Mouse (Mus musculus) ES-Bruce4 (cell line): ENCODE results near the gene Safb. TPM values are rescaled to one million over a fixed set of nuclear protein-coding genes. Genes with fewer than 3 reads are reported as not detected.

Experiments
- H3K27ac ChIP-seq: 2 replicates; pipeline ENCODE4 v1.5.1; 2012; ENCODE audit warnings: low read length, inconsistent platforms; ENCODE audit not compliant: insufficient read depth
- H3K27me3 ChIP-seq: 2 replicates; pipeline ENCODE4 v1.6.1; 2012; ENCODE audit warnings: mild to moderate bottlenecking, low read length, inconsistent platforms; ENCODE audit not compliant: control insufficient read depth, poor library complexity, insufficient read depth, severe bottlenecking
- H3K36me3 ChIP-seq: 2 replicates; pipeline ENCODE4 v1.6.1; 2012; ENCODE audit warnings: inconsistent platforms, mild to moderate bottlenecking, low read length, moderate library complexity; ENCODE audit not compliant: control insufficient read depth, poor library complexity, insufficient read depth, severe bottlenecking
- H3K4me1 ChIP-seq: one replicate; pipeline ENCODE4 v1.8.1; 2011; ENCODE audit warnings: low read length; ENCODE audit not compliant: control insufficient read depth, insufficient read depth
- H3K4me3 ChIP-seq: 2 replicates; pipeline ENCODE4 v1.5.1; 2011; ENCODE audit warnings: low read depth, mild to moderate bottlenecking, low read length
- H3K9ac ChIP-seq: 2 replicates; pipeline ENCODE4 v1.6.1; 2012; ENCODE audit warnings: low read depth, mild to moderate bottlenecking, inconsistent platforms; ENCODE audit not compliant: poor library complexity, severe bottlenecking
- H3K9me3 ChIP-seq: replicated peaks from 2 replicates; pipeline ENCODE4 v1.6.1; 2012; ENCODE audit warnings: mild to moderate bottlenecking, low read length, inconsistent platforms; ENCODE audit not compliant: control insufficient read depth, poor library complexity, insufficient read depth, severe bottlenecking
- CTCF ChIP-seq: IDR thresholded peaks from one replicate; pipeline ENCODE4 v1.8.1; 2011; ENCODE audit warnings: low read depth, low read length
- EP300 ChIP-seq: IDR thresholded peaks from 2 replicates; pipeline ENCODE4 v1.6.1; 2011; ENCODE audit warnings: low read depth, low read length; ENCODE audit not compliant: insufficient read depth
- POLR2A ChIP-seq: IDR thresholded peaks from one replicate; pipeline ENCODE4 v1.8.1; 2011; ENCODE audit warnings: low read length; ENCODE audit not compliant: insufficient read depth
- polyA plus RNA-seq: library from polyadenylated mRNA; stranded (reverse); fragments of >200 nt; gene quantifications from 2 replicates; pipeline ENCODE4 v1.2.4, GENCODE M21; 2011; ENCODE audit warnings: low read depth; ENCODE audit not compliant: missing spikeins, insufficient read depth, insufficient read length

Gene Safb
- polyA plus RNA-seq, 1 experiment: 99.4 TPM

DNA sequence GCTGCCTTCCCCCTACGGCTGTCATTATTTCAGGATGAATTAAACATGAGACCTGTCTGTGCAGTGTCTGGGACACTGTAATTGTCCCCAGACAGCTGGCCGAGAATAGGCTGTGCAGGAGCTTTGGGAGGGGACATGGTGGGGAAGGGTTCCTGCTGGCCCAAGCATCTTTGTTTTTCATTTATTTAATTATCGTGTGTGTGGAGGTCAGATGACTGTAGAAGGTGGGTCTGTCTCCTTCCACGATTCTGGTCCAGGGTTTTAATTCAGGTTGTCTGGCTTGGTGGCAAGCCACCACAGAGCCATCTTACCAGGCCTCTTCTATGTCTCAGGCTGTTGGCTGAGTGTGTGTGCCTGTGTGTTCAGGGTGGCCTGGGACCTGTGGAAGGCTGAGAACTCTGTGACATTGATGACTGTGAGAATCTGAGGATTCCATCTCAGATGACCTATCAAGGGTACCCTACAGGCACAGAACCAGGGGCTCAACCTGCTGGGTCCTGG lies 36.0 kb upstream of the Safb start:
- peaks cover 7% of the 10 kb centered on the region for H3K4me1 ChIP-seq
- no peaks in the 10 kb centered on the region for H3K9me3 ChIP-seq
- no peak overlapping the region for H3K4me3 ChIP-seq
- H3K27me3 ChIP-seq: no peaks in the 10 kb centered on the region
- H3K9ac ChIP-seq: no peak overlapping the region
- no peak overlapping the region for H3K27ac ChIP-seq
- TF ChIP-seq EP300 (no peak), POLR2A (no peak), CTCF (no peak)
- no peaks in the 10 kb centered on the region for H3K36me3 ChIP-seq

DNA sequence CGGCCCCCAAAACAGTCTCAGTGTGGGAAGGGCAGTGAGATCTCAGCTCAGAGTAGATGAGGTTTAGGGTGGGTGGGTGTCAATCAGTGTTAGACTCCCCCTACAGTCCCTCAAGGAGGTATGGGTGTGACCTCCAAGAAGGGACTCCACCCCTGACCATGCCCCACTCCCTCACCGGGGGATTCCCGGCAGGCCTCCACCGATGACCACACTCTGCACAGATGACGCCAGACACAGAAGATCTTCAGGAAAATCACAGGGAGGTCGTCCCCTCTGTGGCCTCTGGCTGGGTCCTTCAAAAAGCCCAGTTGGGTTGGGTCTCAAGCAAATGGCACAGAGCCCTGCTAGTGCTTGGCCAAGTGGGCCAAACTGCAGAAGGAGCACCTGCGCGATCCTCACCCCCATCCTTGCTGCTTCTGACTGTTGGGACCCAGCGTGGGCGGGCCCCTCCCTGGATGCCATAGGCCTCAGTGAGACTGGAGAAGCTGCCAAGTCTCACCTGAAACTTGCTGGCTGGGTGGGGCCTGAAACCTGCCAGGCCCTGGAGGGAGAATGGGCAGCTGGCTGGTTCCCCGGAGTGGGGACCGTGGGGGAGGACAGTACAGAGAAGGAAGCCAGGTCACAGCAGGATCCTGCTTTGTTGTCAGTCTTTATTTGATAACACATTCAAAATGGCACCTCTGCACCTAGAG lies 33.7 kb upstream of the Safb start:
- H3K27me3 ChIP-seq: no peaks in the 10 kb centered on the region
- peaks cover 7% of the 10 kb centered on the region for H3K4me1 ChIP-seq
- H3K4me3 ChIP-seq: no peak overlapping the region
- no peaks in the 10 kb centered on the region for H3K36me3 ChIP-seq
- H3K9ac ChIP-seq: no peak overlapping the region
- H3K27ac ChIP-seq: no peak overlapping the region
- no peaks in the 10 kb centered on the region for H3K9me3 ChIP-seq
- TF ChIP-seq EP300 (no peak), POLR2A (no peak), CTCF (no peak)

DNA sequence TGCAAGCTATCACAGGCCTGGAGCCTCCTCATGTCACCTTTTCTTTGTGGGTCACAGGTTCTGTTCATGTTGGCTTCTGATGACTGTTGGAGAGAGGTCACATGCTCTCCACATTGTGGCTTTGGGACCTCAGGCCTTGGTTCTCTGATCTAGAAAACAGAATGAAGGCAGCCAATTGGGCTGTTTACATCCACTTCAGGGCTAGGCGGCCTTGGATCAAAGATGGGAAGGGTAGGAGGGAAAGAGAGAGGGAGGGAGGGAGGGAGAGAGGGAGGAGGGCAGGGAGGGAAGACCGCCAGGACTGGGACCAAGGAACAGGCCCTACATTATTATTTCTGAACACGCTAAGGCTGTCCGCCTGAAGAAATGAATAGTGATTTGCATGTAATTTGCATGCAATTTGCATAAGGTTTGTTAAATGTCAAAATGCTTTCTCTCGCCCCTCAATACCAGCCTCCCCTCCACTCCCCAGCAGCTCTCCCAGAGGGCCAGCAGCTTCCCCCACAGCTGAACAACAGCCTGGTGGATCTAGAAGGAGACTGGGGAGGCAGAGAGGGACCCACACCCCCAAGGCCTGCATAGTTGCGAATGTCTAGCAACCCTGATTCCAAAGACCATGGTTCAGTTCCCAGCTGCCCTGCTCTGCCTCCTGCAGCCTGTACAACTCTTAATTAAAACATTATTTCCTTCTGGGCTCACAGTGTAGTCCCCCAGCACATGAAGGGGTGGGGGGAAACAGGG lies 32.6 kb upstream of the Safb start:
- no peaks in the 10 kb centered on the region for H3K27me3 ChIP-seq
- H3K36me3 ChIP-seq: no peaks in the 10 kb centered on the region

DNA sequence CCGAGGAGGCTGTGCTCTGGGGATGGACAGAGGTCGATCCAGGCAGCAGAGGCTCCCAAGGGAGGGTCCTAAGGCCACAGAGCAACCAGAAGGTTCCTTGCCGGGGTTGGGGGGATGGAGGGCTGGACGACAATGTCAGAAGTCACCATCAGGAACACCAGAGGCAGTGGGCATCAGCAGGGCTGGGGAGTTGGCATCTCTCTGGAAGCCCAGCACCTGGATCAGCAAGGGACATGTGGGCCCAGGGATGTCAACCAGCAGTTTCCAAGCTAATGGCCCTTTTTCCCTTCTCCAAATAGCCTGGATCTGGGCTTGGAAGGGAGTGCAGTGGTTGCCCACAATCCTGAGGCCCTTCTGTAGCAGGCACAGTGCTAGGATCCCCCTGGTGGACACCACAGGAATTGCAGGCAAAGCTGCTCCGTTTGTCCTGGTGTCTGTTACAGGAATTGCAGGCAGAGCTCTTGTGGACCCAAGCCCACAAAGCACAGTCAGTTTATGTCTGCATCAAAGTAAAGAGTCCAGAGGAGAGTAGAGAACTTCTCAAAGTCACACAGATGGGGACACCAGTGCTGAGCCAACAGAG lies 31.8 kb upstream of the Safb start:
- no peak for TF ChIP-seq POLR2A
- TF ChIP-seq EP300: no peak
- peak; percentile 99 for TF ChIP-seq CTCF
- H3K27me3 ChIP-seq: no peaks in the 10 kb centered on the region
- no peak overlapping the region for H3K27ac ChIP-seq
- H3K4me3 ChIP-seq: no peak overlapping the region
- H3K36me3 ChIP-seq: no peaks in the 10 kb centered on the region
- no peaks in the 10 kb centered on the region for H3K9me3 ChIP-seq
- H3K4me1 ChIP-seq: peaks cover 7% of the 10 kb centered on the region
- H3K9ac ChIP-seq: no peak overlapping the region

More for the DNA sequence above, 32.6 kb upstream of the Safb start:
- H3K9me3 ChIP-seq: no peaks in the 10 kb centered on the region
- H3K27ac ChIP-seq: no peak overlapping the region
- no peak for TF ChIP-seq EP300
- no peak for TF ChIP-seq POLR2A
- peaks cover 7% of the 10 kb centered on the region for H3K4me1 ChIP-seq
- no peak overlapping the region for H3K9ac ChIP-seq
- no peak overlapping the region for H3K4me3 ChIP-seq

DNA sequence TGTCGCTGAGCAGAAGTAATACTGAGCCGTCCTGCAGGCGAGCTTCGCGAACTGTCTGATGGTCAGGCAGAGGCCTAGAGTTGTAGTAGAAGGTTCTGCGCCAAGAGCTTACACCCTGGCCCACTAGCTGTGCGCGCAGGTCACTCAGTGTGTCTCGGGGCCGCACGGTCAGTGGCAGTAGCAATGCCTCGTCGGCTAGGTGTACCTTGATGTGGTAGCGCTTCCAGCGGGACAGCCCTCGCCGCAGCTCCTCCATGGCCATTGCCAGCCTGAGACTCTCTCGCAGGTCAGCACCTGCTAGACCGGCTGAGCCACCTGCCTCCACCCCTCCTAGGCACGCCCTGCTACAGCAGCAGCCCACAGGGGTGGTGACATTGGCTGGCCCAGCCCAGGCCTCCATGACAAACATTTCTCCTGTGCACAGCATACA lies 30.5 kb upstream of the Safb start, which contains the start of gene Gm20219:
Gene Gm20219, minus strand, starts transcription at position 266 of the 430 bp plus-strand sequence.
- Histone ChIP-seq H3K36me3 (no peaks in the 10 kb centered on the region), H3K27ac (no peak within 1 kb of the TSS), H3K4me1 (peaks cover 7% of the 10 kb centered on the region), H3K9me3 (no peaks in the 10 kb centered on the region), H3K4me3 (peak within 1 kb of the TSS; percentile 35), H3K27me3 (no peaks in the 10 kb centered on the region), H3K9ac (no peak within 1 kb of the TSS)
- 0 out of 2 replicates have a peak, but pooled peaks have one; percentile 23 for TF ChIP-seq EP300
- no peak for TF ChIP-seq POLR2A

DNA sequence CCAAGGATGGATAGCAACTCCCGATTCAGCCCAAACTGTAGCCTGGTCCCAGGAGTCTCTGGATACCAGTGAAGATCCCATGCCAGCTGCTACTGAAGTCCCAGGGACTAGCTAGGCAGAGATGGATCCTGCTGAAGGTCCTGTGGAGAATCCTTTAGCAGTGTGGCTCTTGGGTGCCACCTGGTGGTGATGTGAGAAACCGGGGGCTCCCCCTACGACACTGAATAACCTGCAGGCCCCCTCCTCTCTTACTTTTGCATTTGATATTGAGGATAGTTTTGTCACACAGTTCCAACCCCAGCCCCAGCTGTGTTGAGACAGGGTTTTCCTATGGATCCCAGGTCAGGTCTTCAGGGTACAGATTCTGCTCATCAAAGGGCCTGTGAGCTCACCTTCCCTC lies 26.2 kb upstream of the Safb start:
- Histone ChIP-seq H3K27me3 (no peaks in the 10 kb centered on the region), H3K4me3 (no peak overlapping the region), H3K9me3 (no peaks in the 10 kb centered on the region), H3K27ac (no peak overlapping the region), H3K36me3 (peaks cover 24% of the 10 kb centered on the region), H3K9ac (no peak overlapping the region), H3K4me1 (no peaks in the 10 kb centered on the region)
- TF ChIP-seq EP300 (no peak), CTCF (peak; percentile 84)
